Mouse (Mus musculus): ENCODE data around the gene Ipo13.

DNA sequence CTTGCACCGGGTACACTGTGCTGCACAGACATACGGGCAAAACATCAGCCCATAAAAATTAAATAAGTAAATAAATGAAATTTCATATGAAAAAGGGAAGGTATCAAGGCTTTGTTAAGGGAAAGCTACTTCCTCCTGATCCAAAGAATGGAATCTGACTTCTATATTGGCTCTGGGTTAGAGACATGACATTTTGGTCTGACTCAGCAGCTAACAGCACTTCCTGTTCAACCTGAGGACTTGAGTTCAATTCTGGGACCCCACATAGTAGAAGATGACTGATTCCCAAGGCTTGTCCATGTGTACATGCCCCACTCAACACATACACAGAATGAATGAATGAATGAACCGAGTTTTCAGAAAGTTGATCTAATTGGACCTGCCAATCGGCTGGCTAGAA, 3.0 kb upstream of the Ipo13 start:
- TF ChIP-seq POLR2A (IDR thresholded peaks at IDR 0.05; ENCODE audit: insufficient read depth, low read depth, low read length) (no peak), CTCF (IDR thresholded peaks at IDR 0.05) (no peak)

Measured in heart, adult 2 months (tissue).